Mouse (Mus musculus): ENCODE measurements around the gene Trhde. TPM values are rescaled to one million over a fixed set of nuclear protein-coding genes. Genes with fewer than 3 reads are reported as not detected.

Trhde gene
- polyA plus RNA-seq, 1 experiment from 2014 or later = 0.52 TPM

GRCm38 (mm10) chr10:114758614-114759013, 43.5 kb downstream of the Trhde start:
- DNase-seq (ENCODE audit: low spot score) = no peak
- no peaks in the 10 kb centered on the region for H3K9me3 ChIP-seq (ENCODE audit: control insufficient read depth, low read length)
- no peak for ATAC-seq (ENCODE audit: insufficient number of reproducible peaks, low FRiP score, low TSS enrichment, low read depth)
- no peak overlapping the region for H3K9ac ChIP-seq (ENCODE audit: low read length)
- no peaks in the 10 kb centered on the region for H3K27me3 ChIP-seq (ENCODE audit: control insufficient read depth, insufficient read depth, low read length)
- H3K4me3 ChIP-seq (ENCODE audit: low read depth, low read length) = no peak overlapping the region
- H3K27ac ChIP-seq (replicated peaks; ENCODE audit: low read depth, low read length) = no peak overlapping the region
- WGBS = 86% methylated on average over 9 of the region's 9 CpGs
- no peak overlapping the region for H3K4me2 ChIP-seq (ENCODE audit: low read depth, severe bottlenecking)
- no peaks in the 10 kb centered on the region for H3K4me1 ChIP-seq (ENCODE audit: control insufficient read depth, insufficient read depth, low read length)
- no peaks in the 10 kb centered on the region for H3K36me3 ChIP-seq (ENCODE audit: control insufficient read depth, insufficient read depth, low read length)

- DNase-seq (ENCODE audit: low spot score) (no peak), ATAC-seq (ENCODE audit: insufficient number of reproducible peaks, low FRiP score, low TSS enrichment, low read depth) (peak; percentile 67)
- WGBS = 50% methylated on average over 15 of the region's 15 CpGs
- H3K9ac ChIP-seq (ENCODE audit: low read length) = no peak overlapping the region
- H3K27me3 ChIP-seq (ENCODE audit: control insufficient read depth, insufficient read depth, low read length) = no peaks in the 10 kb centered on the region
- no peaks in the 10 kb centered on the region for H3K9me3 ChIP-seq (ENCODE audit: control insufficient read depth, low read length)
- H3K27ac ChIP-seq (replicated peaks; ENCODE audit: low read depth, low read length) = peak overlapping the region; percentile 42; the same call in 1 of the 2 replicates
- no peak overlapping the region for H3K4me2 ChIP-seq (ENCODE audit: low read depth, severe bottlenecking)
- no peaks in the 10 kb centered on the region for H3K36me3 ChIP-seq (ENCODE audit: control insufficient read depth, insufficient read depth, low read length)
- H3K4me3 ChIP-seq (ENCODE audit: low read depth, low read length) = no peak overlapping the region
- 0 out of 2 replicates have a peak, but pooled peaks cover 3% of the 10 kb centered on the region for H3K4me1 ChIP-seq (ENCODE audit: control insufficient read depth, insufficient read depth, low read length)
Measured at GRCm38 (mm10) chr10:114742755-114743705, 59.1 kb downstream of the Trhde start.

- no peak for ATAC-seq (ENCODE audit: insufficient number of reproducible peaks, low FRiP score, low TSS enrichment, low read depth)
- WGBS = 91% methylated on average over 5 of the region's 5 CpGs
- DNase-seq (ENCODE audit: low spot score) = no peak
- Histone ChIP-seq H3K36me3 (ENCODE audit: control insufficient read depth, insufficient read depth, low read length) (no peaks in the 10 kb centered on the region), H3K4me2 (ENCODE audit: low read depth, severe bottlenecking) (no peak overlapping the region), H3K4me1 (ENCODE audit: control insufficient read depth, insufficient read depth, low read length) (0 out of 2 replicates have a peak, but pooled peaks cover 3% of the 10 kb centered on the region), H3K9ac (ENCODE audit: low read length) (no peak overlapping the region), H3K4me3 (ENCODE audit: low read depth, low read length) (no peak overlapping the region), H3K27ac (replicated peaks; ENCODE audit: low read depth, low read length) (no peak overlapping the region), H3K9me3 (ENCODE audit: control insufficient read depth, low read length) (no peaks in the 10 kb centered on the region), H3K27me3 (ENCODE audit: control insufficient read depth, insufficient read depth, low read length) (no peaks in the 10 kb centered on the region)
Measured at GRCm38 (mm10) chr10:114739916-114740315, 62.2 kb downstream of the Trhde start.

GRCm38 (mm10) chr10:114737581-114737980, 64.5 kb downstream of the Trhde start:
- DNase-seq (ENCODE audit: low spot score) = no peak
- WGBS = 92% methylated on average over 2 of the region's 2 CpGs
- no peaks in the 10 kb centered on the region for H3K9me3 ChIP-seq (ENCODE audit: control insufficient read depth, low read length)
- no peak for ATAC-seq (ENCODE audit: insufficient number of reproducible peaks, low FRiP score, low TSS enrichment, low read depth)
- no peak overlapping the region for H3K27ac ChIP-seq (replicated peaks; ENCODE audit: low read depth, low read length)
- no peak overlapping the region for H3K4me3 ChIP-seq (ENCODE audit: low read depth, low read length)
- no peaks in the 10 kb centered on the region for H3K27me3 ChIP-seq (ENCODE audit: control insufficient read depth, insufficient read depth, low read length)
- no peaks in the 10 kb centered on the region for H3K36me3 ChIP-seq (ENCODE audit: control insufficient read depth, insufficient read depth, low read length)
- H3K9ac ChIP-seq (ENCODE audit: low read length) = no peak overlapping the region
- no peaks in the 10 kb centered on the region for H3K4me1 ChIP-seq (ENCODE audit: control insufficient read depth, insufficient read depth, low read length)
- no peak overlapping the region for H3K4me2 ChIP-seq (ENCODE audit: low read depth, severe bottlenecking)

GRCm38 (mm10) chr10:114736377-114736776, 65.7 kb downstream of the Trhde start:
- Histone ChIP-seq H3K4me1 (ENCODE audit: control insufficient read depth, insufficient read depth, low read length) (no peaks in the 10 kb centered on the region), H3K9ac (ENCODE audit: low read length) (no peak overlapping the region), H3K4me2 (ENCODE audit: low read depth, severe bottlenecking) (no peak overlapping the region), H3K9me3 (ENCODE audit: control insufficient read depth, low read length) (no peaks in the 10 kb centered on the region), H3K4me3 (ENCODE audit: low read depth, low read length) (no peak overlapping the region), H3K27me3 (ENCODE audit: control insufficient read depth, insufficient read depth, low read length) (no peaks in the 10 kb centered on the region), H3K27ac (replicated peaks; ENCODE audit: low read depth, low read length) (no peak overlapping the region), H3K36me3 (ENCODE audit: control insufficient read depth, insufficient read depth, low read length) (no peaks in the 10 kb centered on the region)
- 86% methylated on average over 3 of the region's 3 CpGs for WGBS
- no peak for DNase-seq (ENCODE audit: low spot score)
- no peak for ATAC-seq (ENCODE audit: insufficient number of reproducible peaks, low FRiP score, low TSS enrichment, low read depth)

GRCm38 (mm10) chr10:114735678-114736077, 66.4 kb downstream of the Trhde start:
- ATAC-seq (ENCODE audit: insufficient number of reproducible peaks, low FRiP score, low TSS enrichment, low read depth) (no peak), DNase-seq (ENCODE audit: low spot score) (no peak)
- 45% methylated on average over 5 of the region's 5 CpGs for WGBS
- H3K27me3 ChIP-seq (ENCODE audit: control insufficient read depth, insufficient read depth, low read length) = no peaks in the 10 kb centered on the region
- H3K4me3 ChIP-seq (ENCODE audit: low read depth, low read length) = no peak overlapping the region
- no peaks in the 10 kb centered on the region for H3K9me3 ChIP-seq (ENCODE audit: control insufficient read depth, low read length)
- no peaks in the 10 kb centered on the region for H3K4me1 ChIP-seq (ENCODE audit: control insufficient read depth, insufficient read depth, low read length)
- H3K9ac ChIP-seq (ENCODE audit: low read length) = no peak overlapping the region
- H3K36me3 ChIP-seq (ENCODE audit: control insufficient read depth, insufficient read depth, low read length) = no peaks in the 10 kb centered on the region
- no peak overlapping the region for H3K4me2 ChIP-seq (ENCODE audit: low read depth, severe bottlenecking)
- H3K27ac ChIP-seq (replicated peaks; ENCODE audit: low read depth, low read length) = no peak overlapping the region

GRCm38 (mm10) chr10:114735111-114735510, 67.0 kb downstream of the Trhde start:
- no peak overlapping the region for H3K27ac ChIP-seq (replicated peaks; ENCODE audit: low read depth, low read length)
- H3K36me3 ChIP-seq (ENCODE audit: control insufficient read depth, insufficient read depth, low read length) = no peaks in the 10 kb centered on the region
- DNase-seq (ENCODE audit: low spot score) = no peak
- no peak overlapping the region for H3K4me2 ChIP-seq (ENCODE audit: low read depth, severe bottlenecking)
- no peak overlapping the region for H3K4me3 ChIP-seq (ENCODE audit: low read depth, low read length)
- no peaks in the 10 kb centered on the region for H3K4me1 ChIP-seq (ENCODE audit: control insufficient read depth, insufficient read depth, low read length)
- WGBS = 93% methylated on average over 2 of the region's 2 CpGs
- no peak overlapping the region for H3K9ac ChIP-seq (ENCODE audit: low read length)
- no peak for ATAC-seq (ENCODE audit: insufficient number of reproducible peaks, low FRiP score, low TSS enrichment, low read depth)
- H3K27me3 ChIP-seq (ENCODE audit: control insufficient read depth, insufficient read depth, low read length) = no peaks in the 10 kb centered on the region
- H3K9me3 ChIP-seq (ENCODE audit: control insufficient read depth, low read length) = no peaks in the 10 kb centered on the region

GRCm38 (mm10) chr10:114725591-114725990, 76.5 kb downstream of the Trhde start:
- DNase-seq (ENCODE audit: low spot score) = no peak
- no peaks in the 10 kb centered on the region for H3K36me3 ChIP-seq (ENCODE audit: control insufficient read depth, insufficient read depth, low read length)
- ATAC-seq (ENCODE audit: insufficient number of reproducible peaks, low FRiP score, low TSS enrichment, low read depth) = no peak
- H3K27ac ChIP-seq (replicated peaks; ENCODE audit: low read depth, low read length) = no peak overlapping the region
- H3K27me3 ChIP-seq (ENCODE audit: control insufficient read depth, insufficient read depth, low read length) = no peaks in the 10 kb centered on the region
- no peak overlapping the region for H3K4me3 ChIP-seq (ENCODE audit: low read depth, low read length)
- H3K4me1 ChIP-seq (ENCODE audit: control insufficient read depth, insufficient read depth, low read length) = no peaks in the 10 kb centered on the region
- no peak overlapping the region for H3K4me2 ChIP-seq (ENCODE audit: low read depth, severe bottlenecking)
- no peaks in the 10 kb centered on the region for H3K9me3 ChIP-seq (ENCODE audit: control insufficient read depth, low read length)
- 88% methylated on average over 2 of the region's 2 CpGs for WGBS
- no peak overlapping the region for H3K9ac ChIP-seq (ENCODE audit: low read length)
